Mouse (Mus musculus) retina, adult 2 months (tissue): ENCODE data around the gene Arhgap28.
A peak's percentile ranks its signal among the peaks of the same experiment; 100 is the strongest.

Experiments used
- DNase-seq: peaks from one replicate; pipeline ENCODE4 v3.0.0-alpha.2; 2012; ENCODE audit warnings: low read depth, low spot score

Arhgap28 gene

GRCm38 (mm10) chr17:67993371-67994045, 10.4 kb downstream of the Arhgap28 start:
- DNase-seq, result no peak

- DNase-seq, result no peak
Observed at GRCm38 (mm10) chr17:67989716-67990115, 14.2 kb downstream of the Arhgap28 start.

- DNase-seq, result no peak
Observed at GRCm38 (mm10) chr17:67988920-67989621, 14.8 kb downstream of the Arhgap28 start.

- DNase-seq, result no peak
Observed at GRCm38 (mm10) chr17:67985532-67985931, 18.4 kb downstream of the Arhgap28 start.

DNA sequence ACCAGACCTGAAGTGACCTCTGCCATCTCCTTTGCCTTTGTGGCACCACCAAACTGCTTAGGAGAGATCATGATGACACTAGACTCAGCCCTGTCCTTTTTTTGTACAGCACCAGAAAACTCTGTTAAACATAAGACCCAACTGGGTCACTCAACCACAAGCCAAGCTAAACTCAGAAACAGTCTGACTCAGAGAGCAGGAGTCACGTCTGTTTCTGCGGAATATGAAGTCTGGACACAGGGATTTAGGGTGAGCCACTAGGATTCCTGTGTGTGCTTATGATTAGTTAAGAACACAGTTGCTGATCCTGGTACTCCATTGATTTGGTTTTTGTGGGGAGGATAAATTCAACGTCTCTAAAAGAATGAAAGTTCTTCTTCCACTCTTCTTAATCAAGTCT, 23.3 kb downstream of the Arhgap28 start:
- DNase-seq, result no peak

GRCm38 (mm10) chr17:67979248-67979647, 24.7 kb downstream of the Arhgap28 start:
- no peak for DNase-seq

DNA sequence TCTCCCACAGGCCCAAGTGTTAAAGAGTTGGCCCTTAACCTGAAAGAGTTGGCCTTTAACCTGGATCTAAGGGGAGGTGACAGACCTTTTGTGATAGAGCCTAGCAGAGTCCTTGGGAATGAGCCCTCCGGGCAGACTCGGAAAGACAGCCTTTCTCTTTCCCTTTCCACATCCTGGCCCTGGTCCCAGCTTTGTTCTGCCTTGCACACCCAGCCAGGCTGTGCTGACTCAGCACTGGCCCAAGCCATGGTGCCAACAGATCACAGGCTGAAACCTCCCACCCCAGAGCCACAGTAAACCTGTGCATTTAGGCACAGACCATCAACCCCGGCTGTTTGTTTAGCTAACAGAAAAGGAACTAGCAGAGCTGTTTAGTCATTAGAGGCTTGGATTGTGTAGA, 25.1 kb downstream of the Arhgap28 start:
- DNase-seq, result no peak

- DNase-seq, result no peak
Observed at GRCm38 (mm10) chr17:67976465-67976864, 27.5 kb downstream of the Arhgap28 start.

DNA sequence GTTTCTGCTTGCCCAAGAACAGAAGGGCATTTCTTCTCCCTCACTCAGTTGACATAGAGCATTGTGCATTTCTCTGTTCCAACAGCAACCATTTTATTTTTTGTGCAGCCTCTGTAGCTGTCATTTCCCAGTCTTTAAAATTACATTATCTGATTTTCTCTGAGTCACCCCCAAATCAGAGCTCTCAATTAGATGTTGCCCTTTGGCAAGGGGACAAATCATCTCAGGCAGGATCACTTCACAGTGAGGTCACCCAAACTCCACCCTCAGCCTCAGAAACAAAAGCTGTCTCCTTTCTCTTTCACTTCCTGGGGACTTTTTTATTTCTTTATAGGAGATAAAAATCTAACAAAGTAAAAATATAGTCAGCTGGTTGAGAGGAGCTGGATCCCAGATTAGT, 27.9 kb downstream of the Arhgap28 start:
- no peak for DNase-seq

GRCm38 (mm10) chr17:67974679-67975078, 29.2 kb downstream of the Arhgap28 start:
- peak; percentile 46 for DNase-seq

DNA sequence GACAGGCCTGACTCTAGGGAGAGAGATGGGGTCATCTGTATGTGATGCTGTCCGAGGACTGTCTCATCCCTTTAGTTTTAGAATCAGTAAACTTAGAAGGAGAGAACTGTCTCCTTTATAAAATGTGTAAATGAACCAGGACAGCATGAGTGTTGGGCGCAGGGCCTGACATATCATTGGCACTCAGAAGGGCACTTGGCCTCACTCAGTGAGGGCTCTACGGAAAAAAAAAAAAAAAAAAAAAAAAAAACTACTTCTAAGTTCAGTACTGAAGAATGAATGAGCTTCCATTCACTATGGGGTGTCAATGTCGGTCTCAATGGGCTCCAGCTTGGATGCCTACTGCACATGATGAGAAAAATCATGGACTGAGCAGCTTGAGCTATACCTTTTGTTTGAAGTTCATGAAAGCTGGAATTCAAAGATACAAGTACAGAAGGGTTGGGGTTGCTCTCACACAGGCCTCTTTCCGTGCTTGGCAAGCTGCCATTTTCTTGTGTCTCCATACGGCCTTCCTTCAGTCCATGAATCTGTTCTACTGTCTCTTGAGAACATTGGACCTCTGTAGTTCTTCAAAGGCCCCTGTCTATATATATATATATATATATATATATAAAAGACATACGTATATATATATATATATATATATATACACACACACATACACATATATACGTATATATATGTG, 36.9 kb downstream of the Arhgap28 start:
- DNase-seq, result no peak

GRCm38 (mm10) chr17:67962858-67963257, 41.1 kb downstream of the Arhgap28 start:
- no peak for DNase-seq

DNA sequence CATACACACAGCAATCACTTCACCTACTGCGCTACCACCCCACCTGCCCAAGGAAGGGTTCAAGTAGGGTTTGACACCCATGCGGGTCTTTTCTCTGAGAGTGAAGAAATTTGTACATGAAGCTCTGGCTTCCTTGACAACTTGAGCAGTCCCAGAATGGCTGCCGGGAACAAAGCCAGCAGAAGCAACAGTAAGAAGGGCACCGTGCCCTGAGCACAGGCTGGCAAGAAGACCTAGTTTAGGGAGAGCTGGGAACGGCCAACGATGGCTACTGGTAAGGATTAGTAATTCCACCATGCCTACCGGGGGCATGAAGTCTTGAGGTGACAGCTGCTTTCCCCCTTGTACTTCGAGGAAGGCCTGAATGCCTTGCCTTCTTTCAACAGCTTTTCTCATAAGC, 41.9 kb downstream of the Arhgap28 start:
- no peak for DNase-seq

DNA sequence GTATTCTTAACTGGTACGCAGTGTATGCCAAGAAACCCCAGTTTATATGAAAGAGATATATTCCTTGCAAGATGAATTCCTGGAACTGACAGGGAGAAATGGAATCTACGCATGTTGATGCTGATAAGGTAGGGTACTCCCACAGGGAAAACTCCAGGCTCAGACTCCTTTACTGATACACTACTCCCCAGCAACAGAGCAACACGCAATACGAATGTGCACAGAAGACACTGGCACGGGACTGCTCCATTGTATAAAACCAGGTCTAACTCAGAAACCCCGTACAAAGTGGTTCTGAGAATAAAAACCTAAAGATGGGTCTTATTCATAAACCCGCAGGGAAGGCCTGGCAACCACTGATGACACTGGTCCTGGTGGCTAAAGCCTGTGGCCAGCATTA, 45.0 kb downstream of the Arhgap28 start:
- no peak for DNase-seq

DNA sequence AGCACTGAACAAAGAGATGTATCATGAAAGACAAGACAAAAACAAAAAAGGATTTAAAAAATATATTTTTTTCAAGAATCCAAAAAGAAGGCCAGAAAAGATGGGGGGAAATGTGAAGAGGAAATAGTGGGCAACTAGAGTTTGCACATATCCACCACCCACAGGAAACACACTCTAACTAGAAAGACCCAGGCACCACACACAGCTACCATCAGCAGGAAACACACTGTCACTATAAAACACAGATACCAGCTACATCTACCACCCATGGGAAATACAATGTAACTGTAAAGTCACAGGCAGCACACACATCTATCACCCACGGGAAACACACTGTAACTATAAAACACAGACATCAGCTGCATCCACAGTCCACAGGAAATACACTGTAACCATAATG, 46.3 kb downstream of the Arhgap28 start:
- no peak for DNase-seq

GRCm38 (mm10) chr17:67955876-67956690, 47.8 kb downstream of the Arhgap28 start:
- DNase-seq, result no peak

DNA sequence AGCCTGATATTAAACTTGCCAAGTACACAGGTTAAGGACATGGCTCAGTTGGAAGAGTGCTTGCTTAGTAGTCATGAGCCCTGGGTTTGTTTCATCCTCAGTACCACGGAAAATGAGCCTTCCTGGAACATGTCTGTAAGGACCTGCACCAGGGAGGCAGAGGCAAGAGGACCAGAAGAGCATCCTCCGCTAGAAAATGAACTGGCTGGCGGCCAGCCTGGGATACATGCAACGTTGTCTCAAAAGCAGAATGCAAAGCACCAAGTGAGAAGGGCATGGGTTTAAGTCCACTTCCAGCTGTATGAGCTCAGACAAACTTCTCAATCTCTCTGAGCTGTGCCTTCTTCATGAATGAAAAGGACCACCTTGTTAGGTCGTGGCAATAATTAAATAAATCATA, 49.0 kb downstream of the Arhgap28 start:
- DNase-seq, result no peak

- DNase-seq, result no peak
Observed at GRCm38 (mm10) chr17:67950523-67951213, 53.3 kb downstream of the Arhgap28 start.

DNA sequence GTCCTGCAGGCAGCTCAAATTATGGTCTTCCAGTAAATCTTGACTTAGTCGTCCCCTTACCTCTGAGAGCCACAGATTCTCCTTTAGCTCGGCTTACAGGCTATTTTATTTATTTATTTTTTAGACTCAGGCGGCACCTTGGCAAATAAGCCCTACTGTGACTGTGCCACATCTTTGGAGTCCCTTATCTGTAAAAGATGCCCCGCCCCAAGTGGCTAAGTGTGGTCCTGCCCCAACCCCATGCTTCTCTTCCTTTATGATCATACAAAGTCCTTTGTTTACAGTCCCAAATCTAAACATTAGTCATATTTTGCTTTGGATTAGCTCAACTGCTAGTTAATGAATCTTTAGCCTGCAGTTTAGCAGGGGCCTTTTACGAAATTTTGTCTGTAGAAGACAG, 55.3 kb downstream of the Arhgap28 start:
- no peak for DNase-seq

GRCm38 (mm10) chr17:67945453-67945852, 58.5 kb downstream of the Arhgap28 start:
- no peak for DNase-seq

GRCm38 (mm10) chr17:67944256-67944655, 59.7 kb downstream of the Arhgap28 start:
- no peak for DNase-seq
